Mouse (Mus musculus) liver, embryonic 16.5 days (tissue): ENCODE data around the gene Ranbp9. TPM values are rescaled to one million over a fixed set of nuclear protein-coding genes. Genes with fewer than 3 reads are reported as not detected.
A peak's percentile ranks its signal among the peaks of the same experiment; 100 is the strongest.

Experiments used
- ATAC-seq: fragments of 200-750 bp; cut with Nextera tagmentation; 2 replicates; pipeline ENCODE4 v1.8.0; 2017; ENCODE audit warnings: low read depth, mild to moderate bottlenecking, moderate number of reproducible peaks, moderate library complexity
- H3K27ac ChIP-seq: fragments of 300-500 bp; sonication (generic); 2 replicates; pipeline ENCODE4 v1.5.1; 2014; ENCODE audit warnings: mild to moderate bottlenecking, low read length
- H3K27me3 ChIP-seq: fragments of 300-500 bp; sonication (generic); 2 replicates; pipeline ENCODE4 v1.6.1; 2014; ENCODE audit warnings: low read depth, low read length, mixed read lengths; ENCODE audit not compliant: control insufficient read depth, insufficient read depth
- H3K36me3 ChIP-seq: fragments of 300-500 bp; sonication (generic); 2 replicates; pipeline ENCODE4 v1.6.1; 2014; ENCODE audit warnings: mild to moderate bottlenecking; ENCODE audit not compliant: control insufficient read depth, insufficient read depth
- H3K4me1 ChIP-seq: fragments of 300-500 bp; sonication (generic); 2 replicates; pipeline ENCODE4 v1.6.1; 2014; ENCODE audit warnings: low read depth, low read length, mixed read lengths; ENCODE audit not compliant: control insufficient read depth
- H3K4me2 ChIP-seq: fragments of 300-500 bp; sonication (generic); 2 replicates; pipeline ENCODE4 v1.6.1; 2014; ENCODE audit warnings: low read depth, low read length, mixed read lengths
- H3K4me3 ChIP-seq: fragments of 300-500 bp; sonication (generic); 2 replicates; pipeline ENCODE4 v1.5.1; 2014; ENCODE audit warnings: low read depth, mild to moderate bottlenecking, low read length
- H3K9ac ChIP-seq: fragments of 300-500 bp; sonication (generic); 2 replicates; pipeline ENCODE4 v1.6.1; 2014; ENCODE audit warnings: low read depth, low read length
- H3K9me3 ChIP-seq: fragments of 300-500 bp; sonication (generic); replicated peaks from 2 replicates; pipeline ENCODE4 v1.6.1; 2016; ENCODE audit warnings: low read length; ENCODE audit not compliant: control insufficient read depth
- WGBS: fragments of 180-500 bp; shearing (Covaris S2); extraction: QIAGEN DNeasy Blood & Tissue Kit; methylation state at CpG from one replicate; pipeline ENCODE4 v1.1.7; 2014; ENCODE audit not compliant: insufficient replicate concordance; 5-methylcytosine and 5-hydroxymethylcytosine counted together
- polyA plus RNA-seq: library from polyadenylated mRNA; unstranded; fragments of >200 nt; fragmentation: Nextera tagmentation; extraction: Ambion mirVana; gene quantifications from 2 replicates; pipeline ENCODE4 v1.2.1, GENCODE M21; 2015

Ranbp9 gene
- 2.2 and 2.3 TPM in 2 replicates for polyA plus RNA-seq

- Histone ChIP-seq H3K36me3 (no peaks in the 10 kb centered on the region), H3K27me3 (no peaks in the 10 kb centered on the region), H3K9ac (peak within 1 kb of the TSS; percentile 97), H3K4me3 (peak within 1 kb of the TSS; percentile 93), H3K4me2 (peak within 1 kb of the TSS; percentile 73), H3K4me1 (peaks cover 15% of the 10 kb centered on the region), H3K9me3 (no peaks in the 10 kb centered on the region), H3K27ac (peak within 1 kb of the TSS; percentile 97)
- peak; percentile 92 for ATAC-seq
- under 1% methylated on average over 95 of the region's 132 CpGs for WGBS
These were observed at the start of gene Ranbp9 for GRCm38 (mm10) chr13:43480957-43481858. TSS of gene Ranbp9 (minus strand) at chr13:43481282.

GRCm38 (mm10) chr13:43530129-43530831, 49.2 kb upstream of the Ranbp9 start:
- peak overlapping the region; percentile 37; the same call in 1 of the 2 replicates for H3K4me2 ChIP-seq
- WGBS = 27% methylated on average over 14 of the region's 14 CpGs
- 0 out of 2 replicates have a peak overlapping the region, but pooled peaks have one; percentile 15 for H3K9ac ChIP-seq
- H3K36me3 ChIP-seq = no peaks in the 10 kb centered on the region
- no peaks in the 10 kb centered on the region for H3K9me3 ChIP-seq
- ATAC-seq = no peak
- peaks cover 16% of the 10 kb centered on the region for H3K4me1 ChIP-seq
- H3K27ac ChIP-seq = no peak overlapping the region
- no peak overlapping the region for H3K4me3 ChIP-seq
- H3K27me3 ChIP-seq = no peaks in the 10 kb centered on the region

DNA sequence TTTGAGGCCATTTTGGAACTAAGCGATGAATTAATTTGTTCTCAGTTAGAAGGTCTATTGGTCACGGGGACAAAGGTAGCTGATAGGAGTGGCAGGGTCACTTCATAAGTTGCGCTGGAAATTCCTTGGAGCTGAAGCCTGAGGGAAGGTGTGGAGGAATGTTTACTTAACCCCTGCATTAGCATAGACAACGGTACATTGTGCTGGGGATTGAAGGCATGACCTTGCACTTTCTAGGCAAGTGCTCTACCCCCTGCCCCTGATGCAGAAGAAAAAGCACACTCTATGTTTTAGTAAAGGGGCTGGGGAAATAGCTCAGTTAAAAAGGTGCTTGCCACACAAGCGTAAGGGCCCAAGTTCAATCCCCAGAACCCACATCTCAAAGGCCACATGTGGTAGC, 45.2 kb upstream of the Ranbp9 start:
- Histone ChIP-seq H3K36me3 (no peaks in the 10 kb centered on the region), H3K4me2 (no peak overlapping the region), H3K4me3 (no peak overlapping the region), H3K27me3 (no peaks in the 10 kb centered on the region), H3K9ac (no peak overlapping the region), H3K9me3 (no peaks in the 10 kb centered on the region), H3K4me1 (peaks cover 24% of the 10 kb centered on the region), H3K27ac (no peak overlapping the region)
- 72% methylated on average over 5 of the region's 5 CpGs for WGBS
- ATAC-seq = no peak

DNA sequence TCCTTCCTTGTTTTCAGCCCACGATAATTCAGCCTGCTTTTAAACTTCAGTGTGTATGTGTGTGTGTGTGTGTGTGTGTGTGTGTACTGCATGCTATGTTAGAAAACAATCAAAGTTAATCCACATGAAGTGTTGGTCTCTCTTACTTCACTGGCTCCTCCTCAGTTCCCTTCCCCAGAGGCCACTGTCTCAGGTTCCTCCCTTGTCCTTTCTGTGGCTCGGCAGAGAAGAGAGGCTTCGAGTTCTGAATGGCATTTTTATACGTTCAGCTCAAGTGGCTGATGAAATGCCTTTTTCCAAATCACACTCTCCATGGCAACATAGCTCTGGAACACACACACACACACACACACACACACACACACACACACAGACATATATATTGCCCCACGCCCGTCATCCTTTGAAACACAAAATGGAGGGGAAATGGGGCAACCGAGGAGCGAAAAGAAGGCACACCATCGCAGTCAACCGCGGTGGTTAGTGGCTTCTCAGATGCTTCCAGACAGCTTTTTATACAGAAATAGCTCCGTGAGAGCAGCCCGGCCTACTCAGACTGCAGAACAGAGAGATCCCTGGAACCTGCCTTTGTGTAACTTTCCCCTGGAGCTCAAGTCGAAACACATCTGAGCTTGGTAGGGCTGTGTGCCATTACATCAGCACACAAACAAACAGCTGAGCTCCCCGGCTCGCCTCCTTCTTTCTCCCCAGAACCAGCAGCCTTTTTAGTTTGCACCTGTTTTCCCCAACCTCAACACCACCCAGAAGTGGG, 44.5 kb upstream of the Ranbp9 start:
- Histone ChIP-seq H3K27me3 (no peaks in the 10 kb centered on the region), H3K36me3 (no peaks in the 10 kb centered on the region), H3K27ac (peak overlapping the region; percentile 22), H3K9me3 (no peaks in the 10 kb centered on the region), H3K4me1 (peaks cover 17% of the 10 kb centered on the region), H3K9ac (no peak overlapping the region), H3K4me2 (no peak overlapping the region), H3K4me3 (no peak overlapping the region)
- 0 out of 2 replicates have a peak, but pooled peaks have one; percentile 16 for ATAC-seq
- 45% methylated on average over 16 of the region's 16 CpGs for WGBS

DNA sequence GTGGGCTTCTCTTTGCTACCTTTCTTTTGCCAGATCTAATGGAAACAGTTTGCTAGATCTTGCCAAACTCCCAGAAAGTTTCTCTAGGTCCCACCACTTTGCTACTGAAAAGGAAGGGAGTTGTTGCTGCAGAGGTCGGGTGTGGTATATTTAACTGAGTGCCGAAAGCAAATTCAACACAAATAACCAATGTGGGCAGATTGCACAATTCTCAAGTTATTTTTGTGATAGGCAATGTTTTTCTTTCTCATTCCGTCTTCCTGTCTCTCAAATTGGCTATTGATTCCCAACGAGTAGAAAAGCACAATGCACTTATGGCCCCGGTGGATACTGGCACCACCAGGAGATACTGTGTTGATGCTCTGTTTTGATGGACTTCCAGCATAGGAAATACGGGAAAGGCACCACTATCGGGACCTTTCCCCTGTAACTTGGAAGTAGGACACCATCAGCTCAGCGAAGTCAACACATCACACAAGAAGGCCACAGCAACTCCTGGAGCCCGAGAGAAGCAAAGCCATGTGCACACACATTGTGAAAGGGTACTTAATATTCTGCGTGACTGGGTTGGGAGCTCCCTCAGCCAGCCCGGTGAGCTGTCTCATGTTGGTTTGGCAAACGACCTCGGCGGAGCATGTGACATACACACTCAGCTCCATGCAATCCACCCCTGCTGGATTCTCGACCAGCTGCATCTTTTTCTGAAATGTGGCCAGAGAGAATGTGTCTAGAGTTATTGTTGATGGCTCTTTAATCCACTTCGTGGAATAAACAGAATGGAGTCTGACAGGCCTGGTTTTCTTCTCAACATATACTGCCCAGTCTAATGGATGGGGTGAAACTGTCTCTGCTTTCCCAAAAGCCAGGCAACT, 43.6 kb upstream of the Ranbp9 start:
- no peak overlapping the region for H3K9ac ChIP-seq
- no peaks in the 10 kb centered on the region for H3K36me3 ChIP-seq
- H3K4me3 ChIP-seq = no peak overlapping the region
- 31% methylated on average over 16 of the region's 16 CpGs for WGBS
- H3K27ac ChIP-seq = peak overlapping the region; percentile 13
- H3K27me3 ChIP-seq = no peaks in the 10 kb centered on the region
- peaks cover 13% of the 10 kb centered on the region for H3K4me1 ChIP-seq
- no peaks in the 10 kb centered on the region for H3K9me3 ChIP-seq
- ATAC-seq = peak; percentile 56; the same call in 1 of the 2 replicates
- H3K4me2 ChIP-seq = peak overlapping the region; percentile 22

GRCm38 (mm10) chr13:43523906-43524480, 42.9 kb upstream of the Ranbp9 start:
- Histone ChIP-seq H3K36me3 (no peaks in the 10 kb centered on the region), H3K4me1 (peaks cover 13% of the 10 kb centered on the region), H3K9ac (no peak overlapping the region), H3K27ac (no peak overlapping the region), H3K4me3 (no peak overlapping the region), H3K4me2 (no peak overlapping the region), H3K9me3 (no peaks in the 10 kb centered on the region), H3K27me3 (no peaks in the 10 kb centered on the region)
- WGBS = 42% methylated on average over 7 of the region's 7 CpGs
- no peak for ATAC-seq

DNA sequence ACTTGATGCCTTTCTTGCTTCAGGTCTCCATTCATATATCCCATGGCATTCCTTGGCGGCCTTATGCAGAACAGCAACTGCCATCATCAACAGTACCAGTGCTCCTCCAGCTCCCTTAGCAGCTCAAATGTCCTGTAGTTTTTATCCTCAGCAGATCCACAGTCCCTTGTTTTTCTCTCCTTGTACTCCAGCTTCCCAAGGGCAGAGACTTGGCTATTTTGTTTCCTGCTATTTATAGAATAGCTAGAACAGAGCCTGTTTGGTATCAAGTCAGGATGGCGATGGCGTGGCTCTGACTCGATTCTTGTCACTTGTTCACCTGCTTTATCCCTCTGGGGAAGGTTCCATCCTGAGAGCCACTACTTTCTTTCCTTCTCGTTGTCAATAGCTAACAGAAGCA, 40.9 kb upstream of the Ranbp9 start:
- no peaks in the 10 kb centered on the region for H3K27me3 ChIP-seq
- no peaks in the 10 kb centered on the region for H3K9me3 ChIP-seq
- peaks cover 13% of the 10 kb centered on the region for H3K4me1 ChIP-seq
- no peak overlapping the region for H3K27ac ChIP-seq
- no peak overlapping the region for H3K9ac ChIP-seq
- no peaks in the 10 kb centered on the region for H3K36me3 ChIP-seq
- H3K4me2 ChIP-seq = no peak overlapping the region
- 73% methylated on average over 5 of the region's 5 CpGs for WGBS
- ATAC-seq = no peak
- no peak overlapping the region for H3K4me3 ChIP-seq

DNA sequence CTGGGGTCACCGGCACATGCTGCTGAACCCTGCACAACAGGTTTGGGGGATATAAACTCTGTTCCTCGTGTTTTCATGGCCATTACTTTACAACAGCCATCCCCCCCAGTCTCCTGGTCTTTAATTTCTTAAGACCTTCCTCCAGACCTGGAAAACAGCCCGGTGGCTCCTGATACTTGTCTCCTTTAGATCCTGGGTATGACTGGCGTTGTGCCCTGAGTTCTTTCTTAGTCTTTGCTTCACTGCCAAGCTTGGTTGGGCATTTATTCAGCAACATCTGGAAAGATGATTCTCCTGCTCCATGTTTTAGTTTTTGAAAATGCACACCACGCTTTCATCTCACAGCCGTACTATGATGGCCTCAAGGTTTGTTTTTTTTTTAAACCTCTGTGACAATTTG, 38.2 kb upstream of the Ranbp9 start:
- H3K9me3 ChIP-seq = no peaks in the 10 kb centered on the region
- WGBS = 67% methylated on average over 6 of the region's 6 CpGs
- H3K9ac ChIP-seq = no peak overlapping the region
- no peak for ATAC-seq
- peaks cover 4% of the 10 kb centered on the region for H3K4me1 ChIP-seq
- no peak overlapping the region for H3K4me2 ChIP-seq
- H3K27me3 ChIP-seq = no peaks in the 10 kb centered on the region
- no peak overlapping the region for H3K4me3 ChIP-seq
- no peaks in the 10 kb centered on the region for H3K36me3 ChIP-seq
- no peak overlapping the region for H3K27ac ChIP-seq
